Mouse (Mus musculus): ENCODE results near the gene Cgref1. TPM values are rescaled to one million over a fixed set of nuclear protein-coding genes. Genes with fewer than 3 reads are reported as not detected.

Gene Cgref1
- polyA plus RNA-seq, 1 experiment from 2014 or later, result 2.7 TPM

DNA sequence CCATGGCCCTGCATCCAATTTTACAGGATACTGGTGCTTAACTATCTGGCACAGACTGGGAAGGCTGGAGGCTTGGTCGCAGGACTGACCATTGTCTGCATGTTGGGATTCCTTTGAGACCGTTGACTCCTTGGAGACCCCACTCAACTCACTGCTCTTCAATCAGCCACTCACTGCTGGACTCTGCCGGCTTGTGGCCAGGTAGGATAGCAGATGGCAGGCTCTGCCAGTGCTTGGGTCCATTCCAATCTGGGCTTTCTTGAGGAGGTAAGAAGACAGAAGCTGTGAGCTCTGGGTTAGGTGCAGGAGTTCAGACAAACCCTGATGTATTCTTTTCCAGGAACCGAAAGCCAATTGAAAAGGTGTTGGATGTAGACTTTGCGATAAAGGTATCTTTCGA lies 8.7 kb upstream of the Cgref1 start:
- ATAC-seq (ENCODE audit: insufficient number of reproducible peaks, low FRiP score, low TSS enrichment, low read depth), result no peak
- no peak for DNase-seq (ENCODE audit: low spot score)
- no peak overlapping the region for H3K4me3 ChIP-seq (ENCODE audit: low read depth, low read length)
- 97% methylated on average over 6 of the region's 6 CpGs for WGBS
- H3K9me3 ChIP-seq (ENCODE audit: control insufficient read depth, low read length), result no peaks in the 10 kb centered on the region
- no peak overlapping the region for H3K4me2 ChIP-seq (ENCODE audit: low read depth, severe bottlenecking)
- no peaks in the 10 kb centered on the region for H3K27me3 ChIP-seq (ENCODE audit: control insufficient read depth, insufficient read depth, low read length)
- peaks cover 9% of the 10 kb centered on the region for H3K4me1 ChIP-seq (ENCODE audit: control insufficient read depth, insufficient read depth, low read length)
- H3K9ac ChIP-seq (ENCODE audit: low read length), result no peak overlapping the region
- H3K36me3 ChIP-seq (ENCODE audit: control insufficient read depth, insufficient read depth, low read length), result peaks cover 25% of the 10 kb centered on the region
- H3K27ac ChIP-seq (replicated peaks; ENCODE audit: low read depth, low read length), result no peak overlapping the region

DNA sequence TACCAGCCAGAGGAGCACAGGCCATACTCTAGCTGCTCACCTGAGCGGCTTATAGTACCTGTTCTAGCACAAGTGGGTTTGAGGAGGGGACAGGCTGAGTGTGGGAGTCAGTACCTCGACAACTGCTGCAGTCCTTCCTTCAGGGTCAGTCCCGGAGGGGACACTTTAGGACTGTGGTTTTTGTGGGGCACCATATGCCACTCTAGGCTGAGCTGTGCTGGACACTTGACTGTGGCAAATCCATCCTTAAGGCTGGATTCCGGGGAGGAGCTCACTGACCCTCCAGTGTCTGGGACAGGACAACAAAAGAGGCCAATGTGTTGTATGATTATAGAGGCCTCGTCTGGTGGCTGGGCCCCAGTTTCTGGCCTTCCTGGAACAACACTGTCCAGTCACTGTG lies 7.2 kb upstream of the Cgref1 start:
- Histone ChIP-seq H3K9me3 (ENCODE audit: control insufficient read depth, low read length) (no peaks in the 10 kb centered on the region), H3K4me3 (ENCODE audit: low read depth, low read length) (no peak overlapping the region), H3K4me1 (ENCODE audit: control insufficient read depth, insufficient read depth, low read length) (no peaks in the 10 kb centered on the region), H3K27ac (replicated peaks; ENCODE audit: low read depth, low read length) (no peak overlapping the region), H3K4me2 (ENCODE audit: low read depth, severe bottlenecking) (no peak overlapping the region), H3K9ac (ENCODE audit: low read length) (no peak overlapping the region), H3K36me3 (ENCODE audit: control insufficient read depth, insufficient read depth, low read length) (peaks cover 17% of the 10 kb centered on the region), H3K27me3 (ENCODE audit: control insufficient read depth, insufficient read depth, low read length) (no peaks in the 10 kb centered on the region)
- ATAC-seq (ENCODE audit: insufficient number of reproducible peaks, low FRiP score, low TSS enrichment, low read depth) (no peak), DNase-seq (ENCODE audit: low spot score) (no peak)
- WGBS, result 88% methylated on average over 5 of the region's 5 CpGs

DNA sequence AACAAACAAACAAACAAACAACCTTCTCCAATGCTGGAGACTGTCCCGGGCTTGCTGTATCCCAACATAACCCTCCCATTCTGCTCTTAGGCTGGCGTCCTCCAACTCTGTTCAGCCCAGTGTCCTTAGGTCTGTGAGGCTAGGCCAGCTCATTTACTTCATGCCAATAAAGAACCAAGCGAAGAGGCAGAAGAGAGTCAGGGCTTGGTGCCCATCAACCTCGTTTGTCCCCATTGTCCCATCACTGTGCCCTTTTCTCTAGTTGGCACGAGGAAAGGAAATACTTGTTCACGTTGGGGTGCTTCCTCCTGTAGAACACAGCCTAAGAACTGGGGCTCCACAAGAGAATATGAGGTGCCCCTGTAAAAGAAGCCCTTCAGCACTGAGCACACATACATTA lies 6.3 kb upstream of the Cgref1 start:
- WGBS, result 91% methylated on average over 6 of the region's 6 CpGs
- no peak for ATAC-seq (ENCODE audit: insufficient number of reproducible peaks, low FRiP score, low TSS enrichment, low read depth)
- Histone ChIP-seq H3K9ac (ENCODE audit: low read length) (no peak overlapping the region), H3K4me3 (ENCODE audit: low read depth, low read length) (no peak overlapping the region), H3K4me2 (ENCODE audit: low read depth, severe bottlenecking) (no peak overlapping the region), H3K27me3 (ENCODE audit: control insufficient read depth, insufficient read depth, low read length) (no peaks in the 10 kb centered on the region), H3K27ac (replicated peaks; ENCODE audit: low read depth, low read length) (no peak overlapping the region), H3K36me3 (ENCODE audit: control insufficient read depth, insufficient read depth, low read length) (peaks cover 15% of the 10 kb centered on the region; the same call in 1 of the 2 replicates), H3K9me3 (ENCODE audit: control insufficient read depth, low read length) (no peaks in the 10 kb centered on the region), H3K4me1 (ENCODE audit: control insufficient read depth, insufficient read depth, low read length) (no peaks in the 10 kb centered on the region)
- no peak for DNase-seq (ENCODE audit: low spot score)

DNA sequence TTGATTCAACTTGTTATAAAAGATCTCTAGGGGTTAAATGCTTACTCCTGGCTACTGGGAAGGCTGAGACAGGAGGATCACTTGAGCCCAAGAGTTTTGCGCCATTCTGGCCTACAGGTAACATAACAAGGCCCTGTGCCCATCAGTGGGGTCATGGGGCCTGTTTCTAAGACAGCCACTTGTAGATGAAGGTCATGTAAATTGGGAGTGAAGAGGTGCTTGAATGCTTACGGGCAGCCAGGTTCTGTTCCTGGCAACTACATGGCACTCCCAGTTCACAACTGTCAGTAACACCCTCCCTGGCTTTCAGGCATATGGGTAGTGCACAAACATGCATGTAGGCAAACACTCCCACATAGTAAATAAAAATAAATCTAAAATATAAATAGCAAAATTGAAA lies 5.5 kb upstream of the Cgref1 start:
- Histone ChIP-seq H3K9me3 (ENCODE audit: control insufficient read depth, low read length) (no peaks in the 10 kb centered on the region), H3K4me2 (ENCODE audit: low read depth, severe bottlenecking) (no peak overlapping the region), H3K4me3 (ENCODE audit: low read depth, low read length) (no peak overlapping the region), H3K27me3 (ENCODE audit: control insufficient read depth, insufficient read depth, low read length) (no peaks in the 10 kb centered on the region), H3K4me1 (ENCODE audit: control insufficient read depth, insufficient read depth, low read length) (no peaks in the 10 kb centered on the region), H3K27ac (replicated peaks; ENCODE audit: low read depth, low read length) (no peak overlapping the region), H3K36me3 (ENCODE audit: control insufficient read depth, insufficient read depth, low read length) (peaks cover 15% of the 10 kb centered on the region; the same call in 1 of the 2 replicates), H3K9ac (ENCODE audit: low read length) (no peak overlapping the region)
- DNase-seq (ENCODE audit: low spot score) (no peak), ATAC-seq (ENCODE audit: insufficient number of reproducible peaks, low FRiP score, low TSS enrichment, low read depth) (no peak)
- 89% methylated on average over 2 of the region's 2 CpGs for WGBS

DNA sequence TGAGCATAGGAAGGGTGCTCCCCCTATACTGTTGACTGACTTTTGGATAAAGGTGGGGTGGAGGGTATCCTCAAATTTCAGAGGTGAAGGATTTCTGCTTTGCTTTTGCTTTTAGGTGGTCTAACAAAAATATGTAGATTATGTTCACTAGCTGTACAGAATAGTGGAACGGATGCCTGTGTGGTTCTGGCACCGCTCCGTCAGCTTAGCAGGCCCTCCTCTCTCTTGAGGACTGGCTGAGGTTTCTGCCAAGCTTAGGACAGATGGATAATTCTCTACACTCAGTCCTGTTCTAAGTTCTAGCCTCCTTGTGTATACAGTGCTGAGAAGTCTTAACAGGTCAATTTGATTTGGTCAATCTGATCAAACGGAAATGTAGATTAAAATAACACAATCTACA lies 5.1 kb upstream of the Cgref1 start:
- Histone ChIP-seq H3K9ac (ENCODE audit: low read length) (no peak overlapping the region; the same call in 1 of the 2 replicates), H3K9me3 (ENCODE audit: control insufficient read depth, low read length) (no peaks in the 10 kb centered on the region), H3K27me3 (ENCODE audit: control insufficient read depth, insufficient read depth, low read length) (no peaks in the 10 kb centered on the region), H3K4me1 (ENCODE audit: control insufficient read depth, insufficient read depth, low read length) (no peaks in the 10 kb centered on the region), H3K27ac (replicated peaks; ENCODE audit: low read depth, low read length) (no peak overlapping the region), H3K4me3 (ENCODE audit: low read depth, low read length) (peak overlapping the region; percentile 46), H3K36me3 (ENCODE audit: control insufficient read depth, insufficient read depth, low read length) (peaks cover 13% of the 10 kb centered on the region; the same call in 1 of the 2 replicates), H3K4me2 (ENCODE audit: low read depth, severe bottlenecking) (peak overlapping the region; percentile 85)
- no peak for ATAC-seq (ENCODE audit: insufficient number of reproducible peaks, low FRiP score, low TSS enrichment, low read depth)
- DNase-seq (ENCODE audit: low spot score), result no peak
- WGBS, result 69% methylated on average over 4 of the region's 4 CpGs

DNA sequence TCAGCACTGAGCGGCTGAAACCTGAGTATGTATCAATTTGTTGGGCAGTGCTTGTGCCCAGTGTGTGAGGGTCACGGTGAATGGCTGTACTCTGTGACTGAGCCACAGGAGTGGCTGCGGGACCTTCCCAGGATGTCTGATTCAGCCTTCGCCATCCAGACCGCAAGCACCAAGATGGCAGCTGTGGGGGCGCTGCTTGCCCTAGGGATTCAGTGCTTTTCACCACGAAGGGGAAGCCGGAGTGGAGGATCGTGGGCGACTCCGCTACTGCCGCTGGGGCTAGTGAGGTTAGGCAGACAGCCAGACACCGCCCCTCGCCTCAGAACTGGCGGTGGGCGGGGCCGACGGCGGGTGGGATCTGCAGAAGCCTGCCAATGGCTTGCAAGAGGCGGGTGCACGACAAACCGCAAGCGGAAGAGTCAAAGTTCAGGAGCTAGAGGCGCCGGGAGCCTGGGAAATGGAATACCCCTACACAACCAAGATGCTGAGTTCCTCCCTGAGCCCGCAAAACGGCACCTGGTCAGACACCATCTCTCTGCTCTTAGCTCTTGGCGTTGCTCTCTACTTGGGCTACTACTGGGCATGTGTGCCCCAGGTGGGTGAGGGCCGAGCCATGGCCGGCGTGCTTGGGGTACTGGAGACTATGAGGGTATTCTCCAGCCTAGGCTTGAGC lies 4.4 kb upstream of the Cgref1 start:
- H3K4me1 ChIP-seq (ENCODE audit: control insufficient read depth, insufficient read depth, low read length), result 0 out of 2 replicates have a peak, but pooled peaks cover 2% of the 10 kb centered on the region
- peaks cover 8% of the 10 kb centered on the region; the same call in 1 of the 2 replicates for H3K36me3 ChIP-seq (ENCODE audit: control insufficient read depth, insufficient read depth, low read length)
- H3K9ac ChIP-seq (ENCODE audit: low read length), result peak overlapping the region; percentile 58
- DNase-seq (ENCODE audit: low spot score), result peak; percentile 96
- WGBS, result under 1% methylated on average over 31 of the region's 31 CpGs
- H3K9me3 ChIP-seq (ENCODE audit: control insufficient read depth, low read length), result no peaks in the 10 kb centered on the region
- peak overlapping the region; percentile 46 for H3K4me3 ChIP-seq (ENCODE audit: low read depth, low read length)
- peak; percentile 90 for ATAC-seq (ENCODE audit: insufficient number of reproducible peaks, low FRiP score, low TSS enrichment, low read depth)
- no peaks in the 10 kb centered on the region for H3K27me3 ChIP-seq (ENCODE audit: control insufficient read depth, insufficient read depth, low read length)
- H3K4me2 ChIP-seq (ENCODE audit: low read depth, severe bottlenecking), result peak overlapping the region; percentile 85
- H3K27ac ChIP-seq (replicated peaks; ENCODE audit: low read depth, low read length), result peak overlapping the region; percentile 38; the same call in 1 of the 2 replicates

DNA sequence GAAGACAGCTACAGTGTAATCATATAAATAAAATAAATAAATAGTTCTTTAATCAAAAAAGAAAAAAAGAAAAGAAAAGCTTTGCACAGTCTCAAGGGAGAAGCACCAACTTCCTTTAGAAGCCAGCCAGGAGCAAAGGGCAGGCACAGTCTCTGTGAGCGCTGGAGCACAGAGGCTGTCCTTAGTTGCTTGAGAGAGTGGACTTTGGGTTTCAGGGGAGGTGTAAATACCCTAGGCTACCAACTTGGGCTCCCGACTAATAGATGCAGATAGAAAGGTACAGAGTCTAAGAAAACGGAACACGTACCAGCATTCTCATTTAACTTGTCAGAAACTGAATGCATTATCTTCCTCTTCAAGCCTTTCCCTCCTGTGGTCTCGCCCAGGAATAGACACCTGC lies 3.2 kb upstream of the Cgref1 start:
- H3K4me2 ChIP-seq (ENCODE audit: low read depth, severe bottlenecking), result no peak overlapping the region
- no peak for ATAC-seq (ENCODE audit: insufficient number of reproducible peaks, low FRiP score, low TSS enrichment, low read depth)
- WGBS, result 75% methylated on average over 5 of the region's 5 CpGs
- H3K9ac ChIP-seq (ENCODE audit: low read length), result no peak overlapping the region
- DNase-seq (ENCODE audit: low spot score), result no peak
- H3K4me1 ChIP-seq (ENCODE audit: control insufficient read depth, insufficient read depth, low read length), result 0 out of 2 replicates have a peak, but pooled peaks cover 2% of the 10 kb centered on the region
- no peaks in the 10 kb centered on the region for H3K27me3 ChIP-seq (ENCODE audit: control insufficient read depth, insufficient read depth, low read length)
- H3K4me3 ChIP-seq (ENCODE audit: low read depth, low read length), result no peak overlapping the region
- no peak overlapping the region for H3K27ac ChIP-seq (replicated peaks; ENCODE audit: low read depth, low read length)
- H3K36me3 ChIP-seq (ENCODE audit: control insufficient read depth, insufficient read depth, low read length), result no peaks in the 10 kb centered on the region; the same call in 1 of the 2 replicates
- H3K9me3 ChIP-seq (ENCODE audit: control insufficient read depth, low read length), result no peaks in the 10 kb centered on the region

DNA sequence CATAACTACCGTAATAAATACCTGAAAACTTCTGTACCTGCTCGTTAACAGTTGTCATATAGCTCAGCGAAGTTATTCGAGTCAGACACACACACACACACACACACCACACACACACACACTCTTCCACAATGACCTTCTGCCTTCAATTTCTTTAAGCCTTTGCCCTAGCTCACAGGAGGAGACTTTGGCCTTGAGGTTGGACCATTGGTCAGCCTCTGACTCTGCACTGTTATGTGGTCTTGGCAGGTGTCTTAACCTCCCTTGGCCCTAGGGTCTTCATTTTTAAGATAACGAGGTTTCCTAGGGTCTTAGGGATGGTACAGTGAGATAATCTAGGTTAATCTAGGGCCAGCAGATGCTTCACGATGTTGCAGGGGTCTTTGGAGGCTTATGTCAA lies 1.0 kb downstream of the Cgref1 start:
- no peak for DNase-seq (ENCODE audit: low spot score)
- Histone ChIP-seq H3K27ac (replicated peaks; ENCODE audit: low read depth, low read length) (no peak overlapping the region), H3K4me3 (ENCODE audit: low read depth, low read length) (no peak overlapping the region), H3K9me3 (ENCODE audit: control insufficient read depth, low read length) (no peaks in the 10 kb centered on the region), H3K4me1 (ENCODE audit: control insufficient read depth, insufficient read depth, low read length) (0 out of 2 replicates have a peak, but pooled peaks cover 2% of the 10 kb centered on the region), H3K9ac (ENCODE audit: low read length) (no peak overlapping the region), H3K4me2 (ENCODE audit: low read depth, severe bottlenecking) (no peak overlapping the region), H3K27me3 (ENCODE audit: control insufficient read depth, insufficient read depth, low read length) (no peaks in the 10 kb centered on the region), H3K36me3 (ENCODE audit: control insufficient read depth, insufficient read depth, low read length) (no peaks in the 10 kb centered on the region)
- no peak for ATAC-seq (ENCODE audit: insufficient number of reproducible peaks, low FRiP score, low TSS enrichment, low read depth)
- 85% methylated on average over 6 of the region's 6 CpGs for WGBS

DNA sequence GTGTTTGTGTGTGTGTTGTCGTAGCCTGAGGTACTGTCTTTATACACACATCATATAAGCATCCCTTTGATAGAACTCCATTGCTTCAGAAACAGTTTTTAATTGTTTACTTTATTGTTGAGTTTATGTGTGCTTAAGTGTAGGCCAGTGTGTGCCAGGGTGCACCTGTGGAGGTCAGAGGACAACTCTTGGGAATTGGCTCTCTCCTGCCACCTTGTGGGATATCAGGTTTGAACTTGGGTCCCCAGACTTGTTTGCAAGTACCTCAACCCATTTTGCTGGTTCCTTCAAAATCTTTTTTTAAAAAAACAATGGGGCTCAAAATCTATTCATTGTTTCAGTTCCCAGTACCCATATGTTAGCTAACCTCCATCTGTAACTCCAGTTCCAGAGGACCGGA lies 2.4 kb downstream of the Cgref1 start:
- DNase-seq (ENCODE audit: low spot score), result no peak
- H3K27me3 ChIP-seq (ENCODE audit: control insufficient read depth, insufficient read depth, low read length), result no peaks in the 10 kb centered on the region
- H3K4me3 ChIP-seq (ENCODE audit: low read depth, low read length), result no peak overlapping the region
- H3K4me1 ChIP-seq (ENCODE audit: control insufficient read depth, insufficient read depth, low read length), result 0 out of 2 replicates have a peak, but pooled peaks cover 2% of the 10 kb centered on the region
- no peak overlapping the region for H3K9ac ChIP-seq (ENCODE audit: low read length)
- H3K4me2 ChIP-seq (ENCODE audit: low read depth, severe bottlenecking), result no peak overlapping the region
- no peak for ATAC-seq (ENCODE audit: insufficient number of reproducible peaks, low FRiP score, low TSS enrichment, low read depth)
- no peaks in the 10 kb centered on the region for H3K36me3 ChIP-seq (ENCODE audit: control insufficient read depth, insufficient read depth, low read length)
- H3K27ac ChIP-seq (replicated peaks; ENCODE audit: low read depth, low read length), result no peak overlapping the region
- no peaks in the 10 kb centered on the region for H3K9me3 ChIP-seq (ENCODE audit: control insufficient read depth, low read length)
- 92% methylated on average over 2 of the region's 2 CpGs for WGBS
